Mouse (Mus musculus) spleen, embryonic (tissue): ENCODE results near the gene Pappa2.

ENCODE experiments used
- CTCF ChIA-PET: fragments of 350-600 bp; sonication (Branson Sonifier 250); formaldehyde crosslinking; loops from one replicate; lab custom pipeline; 2022; lab: Charles Lee

Gene Pappa2

GRCm38 (mm10) chr1:158910661-158911060, 69.6 kb downstream of the Pappa2 start:
- CTCF ChIA-PET = no interaction called here

- CTCF ChIA-PET = no interaction called here
Observed at GRCm38 (mm10) chr1:158897339-158897738, 83.0 kb downstream of the Pappa2 start.

GRCm38 (mm10) chr1:158894441-158894840, 85.8 kb downstream of the Pappa2 start:
- CTCF ChIA-PET = no interaction called here

GRCm38 (mm10) chr1:158875487-158875886, 104.8 kb downstream of the Pappa2 start:
- CTCF ChIA-PET = no interaction called here

GRCm38 (mm10) chr1:158874552-158875077, 105.7 kb downstream of the Pappa2 start:
- CTCF ChIA-PET = no interaction called here

GRCm38 (mm10) chr1:158873631-158874030, 106.7 kb downstream of the Pappa2 start:
- CTCF ChIA-PET = no interaction called here

GRCm38 (mm10) chr1:158871401-158871800, 108.9 kb downstream of the Pappa2 start:
- CTCF ChIA-PET = no interaction called here

- CTCF ChIA-PET = no interaction called here
Observed at GRCm38 (mm10) chr1:158860190-158860589, 120.1 kb downstream of the Pappa2 start.

GRCm38 (mm10) chr1:158853936-158854882, 126.1 kb downstream of the Pappa2 start:
- CTCF ChIA-PET = no interaction called here

- CTCF ChIA-PET = no interaction called here
Observed at GRCm38 (mm10) chr1:158852836-158853567, 127.3 kb downstream of the Pappa2 start.

- CTCF ChIA-PET = no interaction called here
Observed at GRCm38 (mm10) chr1:158850459-158850858, 129.8 kb downstream of the Pappa2 start.

- CTCF ChIA-PET = no interaction called here
Observed at GRCm38 (mm10) chr1:158844604-158845003, 135.7 kb downstream of the Pappa2 start.

- CTCF ChIA-PET = no interaction called here
Observed at GRCm38 (mm10) chr1:158837151-158837550, 143.1 kb downstream of the Pappa2 start.

GRCm38 (mm10) chr1:158830152-158830551, 150.1 kb downstream of the Pappa2 start:
- CTCF ChIA-PET = no interaction called here

GRCm38 (mm10) chr1:158827931-158828330, 152.4 kb downstream of the Pappa2 start:
- CTCF ChIA-PET = no interaction called here

GRCm38 (mm10) chr1:158819676-158820075, 160.6 kb downstream of the Pappa2 start:
- CTCF ChIA-PET = no interaction called here

- CTCF ChIA-PET = no interaction called here
Observed at GRCm38 (mm10) chr1:158816479-158816878, 163.8 kb downstream of the Pappa2 start.

GRCm38 (mm10) chr1:158811887-158812286, 168.4 kb downstream of the Pappa2 start:
- CTCF ChIA-PET = no interaction called here

- CTCF ChIA-PET = no interaction called here
Observed at GRCm38 (mm10) chr1:158775486-158775885, 204.8 kb downstream of the Pappa2 start.

GRCm38 (mm10) chr1:158773102-158773501, 207.2 kb downstream of the Pappa2 start:
- CTCF ChIA-PET = no interaction called here

GRCm38 (mm10) chr1:158770756-158771155, 209.5 kb downstream of the Pappa2 start:
- CTCF ChIA-PET = no interaction called here

GRCm38 (mm10) chr1:158770036-158770655, 210.1 kb downstream of the Pappa2 start:
- CTCF ChIA-PET = no interaction called here
